Mouse (Mus musculus) heart, postnatal 0 days (tissue): ENCODE measurements at regions not wholly inside any gene's neighbourhood (a gene's known extent, or its start where the extent isn't known, plus 50 kb on each side); places are given as distances from the start of the nearest gene placed in this dataset.

ENCODE experiments used
- ATAC-seq: fragments of 200-750 bp; cut with Nextera tagmentation; 2 replicates; pipeline ENCODE4 v1.8.0; 2017; ENCODE audit warnings: low read depth, moderate number of reproducible peaks, moderate library complexity; ENCODE audit not compliant: insufficient read depth
- DNase-seq: peaks from one replicate; pipeline ENCODE4 v3.0.0-alpha.2; 2016; ENCODE audit warnings: low spot score
- H3K27ac ChIP-seq: fragments of 300-500 bp; sonication (generic); 2 replicates; pipeline ENCODE4 v1.5.1; 2014; ENCODE audit warnings: low read depth, mild to moderate bottlenecking
- H3K27me3 ChIP-seq: fragments of 300-500 bp; sonication (generic); 2 replicates; pipeline ENCODE4 v1.6.1; 2014; ENCODE audit warnings: low read length, mixed read lengths; ENCODE audit not compliant: control insufficient read depth, insufficient read depth
- H3K36me3 ChIP-seq: fragments of 300-500 bp; sonication (generic); replicated peaks from 2 replicates; pipeline ENCODE4 v1.6.1; 2014; ENCODE audit warnings: low read length, mixed read lengths; ENCODE audit not compliant: control insufficient read depth, insufficient read depth
- H3K4me1 ChIP-seq: fragments of 300-500 bp; sonication (generic); 2 replicates; pipeline ENCODE4 v1.6.1; 2014; ENCODE audit warnings: antibody characterized with exemption; ENCODE audit not compliant: control insufficient read depth, insufficient read depth
- H3K4me2 ChIP-seq: fragments of 300-500 bp; sonication (generic); 2 replicates; pipeline ENCODE4 v1.6.1; 2014; ENCODE audit warnings: low read depth, mild to moderate bottlenecking, low read length, moderate library complexity
- H3K4me3 ChIP-seq: fragments of 300-500 bp; sonication (generic); 2 replicates; pipeline ENCODE4 v1.5.1; 2014; ENCODE audit warnings: low read depth, low read length
- H3K9ac ChIP-seq: fragments of 300-500 bp; sonication (generic); replicated peaks from 2 replicates; pipeline ENCODE4 v1.6.1; 2014; ENCODE audit warnings: low read depth, low read length, mixed read lengths
- H3K9me3 ChIP-seq: fragments of 300-500 bp; sonication (generic); replicated peaks from 2 replicates; pipeline ENCODE4 v1.6.1; 2016; ENCODE audit warnings: low read length; ENCODE audit not compliant: control insufficient read depth
- CTCF ChIP-seq: IDR thresholded peaks from 2 replicates; pipeline ENCODE4 v1.5.1; 2016; ENCODE audit warnings: antibody characterized with exemption, control low read depth, low read depth
- EP300 ChIP-seq: IDR thresholded peaks from 2 replicates; pipeline ENCODE4 v1.6.1; 2016; ENCODE audit warnings: antibody characterized with exemption, low read depth
- WGBS: fragments of 180-500 bp; shearing (Covaris S2); extraction: QIAGEN DNeasy Blood & Tissue Kit; methylation state at CpG from one replicate; pipeline ENCODE4 v1.1.7; 2014; 5-methylcytosine and 5-hydroxymethylcytosine counted together

- WGBS: 77% methylated on average over 4 of the region's 4 CpGs
Measured at GRCm38 (mm10) chr5:149920326-149920725, 98.1 kb upstream of the Rxfp2 start.

GRCm38 (mm10) chr5:149924501-149924900 lies 94.0 kb upstream of the Rxfp2 start:
- WGBS: 63% methylated on average over 10 of the region's 10 CpGs
- no peak for DNase-seq
- Histone ChIP-seq H3K27ac (no peak overlapping the region), H3K27me3 (no peaks in the 10 kb centered on the region), H3K4me2 (no peak overlapping the region), H3K9me3 (peaks cover 6% of the 10 kb centered on the region; the same call in 1 of the 2 replicates), H3K4me1 (no peaks in the 10 kb centered on the region), H3K9ac (no peak overlapping the region), H3K36me3 (no peaks in the 10 kb centered on the region), H3K4me3 (no peak overlapping the region)
- no peak for TF ChIP-seq CTCF
- TF ChIP-seq EP300: no peak
- no peak for ATAC-seq

More at GRCm38 (mm10) chr5:149920326-149920725, 98.1 kb upstream of the Rxfp2 start:
- Histone ChIP-seq H3K9me3 (peaks cover 6% of the 10 kb centered on the region; the same call in 1 of the 2 replicates), H3K27ac (no peak overlapping the region), H3K4me2 (no peak overlapping the region), H3K36me3 (no peaks in the 10 kb centered on the region), H3K27me3 (no peaks in the 10 kb centered on the region), H3K4me3 (no peak overlapping the region), H3K4me1 (no peaks in the 10 kb centered on the region), H3K9ac (no peak overlapping the region)
- ATAC-seq (no peak), DNase-seq (no peak)
- no peak for TF ChIP-seq CTCF
- no peak for TF ChIP-seq EP300

DNA sequence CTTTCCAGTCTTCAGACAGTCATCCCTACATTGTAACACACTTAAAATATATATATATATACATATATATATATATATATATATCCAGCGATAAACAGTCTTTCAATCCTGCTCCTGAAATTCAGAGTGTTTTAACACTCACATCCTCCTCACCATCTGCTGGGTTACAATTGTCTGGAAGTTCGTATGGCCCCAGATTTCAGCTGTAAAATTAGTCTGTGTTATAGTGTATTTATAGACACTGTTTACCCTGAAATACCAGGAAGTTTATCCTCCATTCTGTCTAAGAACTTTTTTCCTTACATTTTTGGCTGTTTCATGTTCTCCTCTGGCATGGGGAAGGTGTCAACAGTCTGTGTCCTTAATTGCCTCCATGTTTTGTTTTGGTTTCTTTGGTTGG lies 91.7 kb upstream of the Rxfp2 start:
- Histone ChIP-seq H3K4me3 (no peak overlapping the region), H3K27ac (no peak overlapping the region), H3K4me2 (no peak overlapping the region), H3K9me3 (peaks cover 6% of the 10 kb centered on the region; the same call in 1 of the 2 replicates), H3K9ac (no peak overlapping the region), H3K27me3 (no peaks in the 10 kb centered on the region), H3K36me3 (no peaks in the 10 kb centered on the region), H3K4me1 (no peaks in the 10 kb centered on the region)
- WGBS: 58% methylated on average over 2 of the region's 2 CpGs
- DNase-seq (no peak), ATAC-seq (no peak)
- TF ChIP-seq EP300 (no peak), CTCF (no peak)

DNA sequence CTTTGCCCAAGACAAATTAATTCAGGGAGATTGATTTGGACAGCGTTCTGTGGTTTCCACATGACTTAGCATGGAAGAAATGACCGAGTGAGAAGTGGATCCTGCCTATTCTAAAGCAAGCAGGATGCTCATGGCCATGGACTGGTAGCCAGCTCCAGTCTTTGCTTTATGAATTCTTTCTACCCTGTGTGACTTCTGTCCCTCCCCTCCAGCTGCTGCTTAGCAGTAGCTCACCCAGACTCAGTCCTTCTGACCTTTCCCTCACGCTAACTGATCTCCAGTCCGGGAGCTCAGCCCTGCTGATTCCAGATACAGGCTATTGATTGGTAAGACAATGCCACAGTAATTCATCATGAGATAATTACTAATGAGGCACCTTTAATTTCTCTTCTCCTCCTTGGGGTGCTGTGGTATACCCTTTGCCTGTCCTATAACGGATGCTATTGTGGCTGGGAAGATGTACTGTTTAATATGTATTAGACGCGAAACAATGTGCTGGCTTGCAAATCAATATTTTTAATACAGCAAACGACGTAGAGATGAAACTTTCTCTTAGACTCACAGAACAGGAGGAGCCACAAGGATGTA lies 86.8 kb upstream of the Rxfp2 start:
- Histone ChIP-seq H3K27ac (no peak overlapping the region), H3K4me1 (no peaks in the 10 kb centered on the region), H3K4me3 (no peak overlapping the region), H3K4me2 (no peak overlapping the region), H3K9ac (no peak overlapping the region), H3K36me3 (no peaks in the 10 kb centered on the region), H3K9me3 (no peaks in the 10 kb centered on the region), H3K27me3 (no peaks in the 10 kb centered on the region)
- no peak for ATAC-seq
- DNase-seq: no peak
- WGBS: 78% methylated on average over 9 of the region's 9 CpGs
- TF ChIP-seq CTCF: no peak

GRCm38 (mm10) chr5:149932220-149932619 lies 86.3 kb upstream of the Rxfp2 start:
- H3K4me3 ChIP-seq: no peak overlapping the region
- no peaks in the 10 kb centered on the region for H3K36me3 ChIP-seq
- H3K27me3 ChIP-seq: no peaks in the 10 kb centered on the region
- no peaks in the 10 kb centered on the region for H3K4me1 ChIP-seq
- WGBS: 70% methylated on average over 4 of the region's 4 CpGs
- DNase-seq (no peak), ATAC-seq (no peak)
- no peak overlapping the region for H3K27ac ChIP-seq
- no peaks in the 10 kb centered on the region for H3K9me3 ChIP-seq
- TF ChIP-seq EP300: no peak
- TF ChIP-seq CTCF: no peak
- no peak overlapping the region for H3K4me2 ChIP-seq
- H3K9ac ChIP-seq: no peak overlapping the region

DNA sequence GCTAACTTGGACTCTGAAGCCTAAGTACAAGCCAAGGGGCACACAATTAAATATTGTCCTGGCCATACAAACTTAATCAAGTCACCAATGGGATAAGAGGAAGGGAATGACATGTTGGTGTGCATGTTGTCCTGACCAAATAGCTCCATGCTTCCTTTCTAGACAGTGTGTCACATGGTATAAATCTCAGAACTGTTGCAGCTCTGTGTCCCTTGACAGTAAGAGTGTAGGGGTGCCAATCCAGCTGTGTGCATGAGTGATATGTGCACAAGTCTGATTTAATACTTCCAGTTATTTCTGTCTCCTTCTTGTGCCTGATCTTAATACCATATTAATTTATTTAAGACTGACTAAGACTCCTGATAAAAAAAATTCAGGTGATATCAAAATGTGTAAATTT lies 72.8 kb upstream of the Rxfp2 start:
- TF ChIP-seq EP300 (no peak), CTCF (no peak)
- H3K27me3 ChIP-seq: no peaks in the 10 kb centered on the region
- no peak overlapping the region for H3K4me2 ChIP-seq
- H3K9me3 ChIP-seq: no peaks in the 10 kb centered on the region
- no peak for ATAC-seq
- no peak overlapping the region for H3K9ac ChIP-seq
- H3K36me3 ChIP-seq: no peaks in the 10 kb centered on the region
- H3K4me3 ChIP-seq: no peak overlapping the region
- DNase-seq: no peak
- no peaks in the 10 kb centered on the region for H3K4me1 ChIP-seq
- no peak overlapping the region for H3K27ac ChIP-seq
